Mouse (Mus musculus) heart, adult 2 months (tissue): ENCODE data around the gene Aldh16a1. TPM values are rescaled to one million over a fixed set of nuclear protein-coding genes. Genes with fewer than 3 reads are reported as not detected.

Source experiments
- DNase-seq, 2 experiments: peaks; one replicate each; pipeline ENCODE4 v3.0.0; 2021
- H3K27ac ChIP-seq: fragments of 200-600 bp; 2 replicates; pipeline ENCODE4 v1.8.1; 2022
- H3K27me3 ChIP-seq: fragments of 200-500 bp; 2 replicates; pipeline ENCODE4 v1.6.1; 2012; ENCODE audit warnings: mild to moderate bottlenecking, low read length, inconsistent platforms, mixed read lengths; ENCODE audit not compliant: control insufficient read depth, insufficient read depth
- H3K36me3 ChIP-seq: fragments of 200-500 bp; 2 replicates; pipeline ENCODE4 v1.6.1; 2012; ENCODE audit warnings: low read length, inconsistent platforms; ENCODE audit not compliant: control insufficient read depth, insufficient read depth
- H3K4me1 ChIP-seq: fragments of 200-500 bp; 2 replicates; pipeline ENCODE4 v1.6.1; 2011; ENCODE audit warnings: low read length; ENCODE audit not compliant: control insufficient read depth, insufficient read depth
- H3K4me3 ChIP-seq: fragments of 200-600 bp; 2 replicates; pipeline ENCODE4 v1.8.1; 2022
- H3K79me2 ChIP-seq: fragments of 200-500 bp; replicated peaks from 2 replicates; pipeline ENCODE4 v1.6.1; 2012; ENCODE audit warnings: mild to moderate bottlenecking, inconsistent platforms, low read length, moderate library complexity, mixed read lengths; ENCODE audit not compliant: control insufficient read depth, insufficient read depth
- H3K9ac ChIP-seq: fragments of 200-500 bp; 2 replicates; pipeline ENCODE4 v1.6.1; 2012; ENCODE audit warnings: low read depth, mild to moderate bottlenecking, control low read depth, inconsistent platforms, low read length, mixed read lengths
- CTCF ChIP-seq: fragments of 200-600 bp; IDR thresholded peaks from 2 replicates; pipeline ENCODE4 v1.8.1; 2022; ENCODE audit warnings: antibody characterized with exemption, mild to moderate bottlenecking, moderate library complexity
- EP300 ChIP-seq: fragments of 200-500 bp; IDR thresholded peaks from 2 replicates; pipeline ENCODE4 v1.6.1; 2011; ENCODE audit warnings: low read depth, low read length, control low read depth; ENCODE audit not compliant: insufficient read depth
- POLR2A ChIP-seq: fragments of 200-500 bp; IDR thresholded peaks from 2 replicates; pipeline ENCODE4 v1.6.1; 2011; ENCODE audit warnings: mild to moderate bottlenecking, low read depth, low read length, control low read depth; ENCODE audit not compliant: insufficient read depth
- WGBS: fragments of 180-500 bp; shearing (Covaris S2); methylation state at CpG from one replicate; pipeline ENCODE4 v1.1.7; 2018; 5-methylcytosine and 5-hydroxymethylcytosine counted together
- intact Hi-C: fragments of 180-260 bp; cut with DNase I; formaldehyde crosslinking; loops from one replicate; pipeline ENCODE4 v1.15.1; 2025
- polyA plus RNA-seq: library from polyadenylated mRNA; depleted of rRNA; stranded (reverse); fragments of >200 nt; gene quantifications from 2 replicates; pipeline ENCODE4 v1.2.3, GENCODE M21; 2012
- total RNA-seq, 2 experiments: library from RNA; stranded (reverse); gene quantifications; 2 replicates each; pipeline ENCODE4 v1.2.3; 2021

The Aldh16a1 gene
- total and polyA plus RNA-seq, 3 experiments = 19.7 to 25.1 (median 23.5) TPM

DNA sequence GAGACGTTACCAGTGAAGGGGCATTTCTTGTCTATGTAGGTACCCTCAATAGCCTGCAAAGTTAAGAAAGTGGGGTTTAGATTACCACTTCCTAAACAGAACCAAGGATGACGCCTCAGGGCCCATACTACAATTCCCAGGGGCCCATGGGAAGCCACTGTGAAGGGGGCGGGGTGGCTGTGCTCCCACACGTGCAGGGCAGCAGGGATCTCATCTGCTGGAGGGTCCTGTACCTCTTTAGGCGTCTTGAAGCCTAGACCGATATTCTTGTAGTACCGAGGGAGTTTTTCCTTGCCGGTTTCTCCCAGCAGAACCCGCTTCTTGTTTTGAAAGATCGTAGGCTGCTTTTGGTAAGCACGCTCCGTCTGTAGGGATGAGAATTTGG is 31.2 kb downstream of the Aldh16a1 start:
- H3K27ac ChIP-seq = peak overlapping the region; percentile 93
- H3K9ac ChIP-seq = peak overlapping the region; percentile 79
- no peaks in the 10 kb centered on the region for H3K27me3 ChIP-seq
- intact Hi-C loops = loop anchor here (5.0 kb wide), 1 partner anchor 106 kb away; the partner anchor contains the start of genes Rras and Scaf1
- TF ChIP-seq POLR2A (no peak), EP300 (no peak), CTCF (no peak)
- peaks cover 17% of the 10 kb centered on the region for H3K36me3 ChIP-seq
- 13% methylated on average over 12 of the region's 12 CpGs for WGBS
- peaks cover 13% of the 10 kb centered on the region for H3K4me1 ChIP-seq
- peak overlapping the region; percentile 94 for H3K4me3 ChIP-seq
- DNase-seq = peak in 1 of 2 experiments; percentile 34
- H3K79me2 ChIP-seq = no peaks in the 10 kb centered on the region

DNA sequence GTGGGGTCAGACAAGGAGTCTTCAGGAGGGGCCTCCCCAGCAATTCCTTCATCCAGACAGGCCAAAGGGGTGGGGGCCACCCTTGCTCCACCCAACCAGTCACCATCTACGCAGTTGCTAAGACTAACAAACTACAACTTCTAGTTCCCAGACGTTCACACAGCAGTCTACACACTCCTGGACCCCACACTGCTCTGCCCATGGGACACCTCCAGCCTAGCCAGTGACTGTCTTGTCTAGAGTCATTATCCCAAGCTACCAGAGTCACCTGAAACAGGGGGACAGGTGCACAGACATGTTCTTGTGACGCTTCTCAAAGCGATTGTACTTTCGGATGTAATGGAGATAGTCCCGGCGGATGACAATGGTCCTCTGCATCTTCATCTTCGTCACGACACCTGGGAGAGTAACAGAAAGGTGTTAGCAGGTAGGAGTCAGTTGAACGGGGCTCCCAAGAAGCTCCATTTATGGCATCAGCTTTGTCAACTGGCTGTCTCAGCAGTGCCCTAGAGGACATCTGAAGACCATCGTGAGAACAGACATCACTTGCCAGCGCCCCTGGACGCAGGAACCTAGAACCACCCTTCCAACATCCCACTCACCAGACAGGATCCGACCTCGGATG is 31.7 kb downstream of the Aldh16a1 start:
- no peak for TF ChIP-seq POLR2A
- TF ChIP-seq EP300 = no peak
- TF ChIP-seq CTCF = no peak
- Histone ChIP-seq H3K27ac (peak overlapping the region; percentile 93), H3K36me3 (peaks cover 17% of the 10 kb centered on the region), H3K9ac (peak overlapping the region; percentile 42), H3K4me3 (peak overlapping the region; percentile 94), H3K79me2 (no peaks in the 10 kb centered on the region), H3K27me3 (no peaks in the 10 kb centered on the region), H3K4me1 (peaks cover 13% of the 10 kb centered on the region)
- DNase-seq = no peak
- WGBS = 73% methylated on average over 15 of the region's 15 CpGs
- intact Hi-C loops = loop anchor here (5.0 kb wide), 1 partner anchor 105 kb away; the partner anchor contains the start of genes Rras and Scaf1

DNA sequence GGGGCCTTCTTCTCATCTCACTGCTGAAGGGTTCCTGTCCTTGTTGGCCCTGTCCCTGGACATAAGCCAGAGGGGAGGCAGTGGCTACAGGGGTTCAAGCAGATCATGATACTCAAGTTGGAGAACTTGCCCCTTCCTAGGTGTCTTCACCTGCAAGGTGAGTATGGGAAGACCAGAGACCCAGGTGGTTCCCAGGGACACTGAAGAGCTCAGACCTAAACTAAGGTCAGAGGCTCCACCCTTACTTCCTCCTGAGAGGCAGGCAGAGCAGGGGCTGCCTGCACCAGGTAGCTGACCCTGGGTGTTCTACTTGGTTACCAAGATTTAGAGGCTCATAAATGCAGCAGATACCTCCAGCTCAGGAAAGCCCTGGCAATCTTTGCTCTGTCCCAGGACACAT is 32.4 kb downstream of the Aldh16a1 start:
- H3K79me2 ChIP-seq = no peaks in the 10 kb centered on the region
- no peaks in the 10 kb centered on the region for H3K27me3 ChIP-seq
- peak overlapping the region; percentile 93 for H3K27ac ChIP-seq
- no peak for DNase-seq
- TF ChIP-seq CTCF (no peak), EP300 (no peak), POLR2A (no peak)
- intact Hi-C loops = loop anchor here (2.0 to 5.0 kb wide), 2 partner anchors 19 to 105 kb away; partner anchors contain the start of genes Fcgrt, Rras and Scaf1
- H3K4me1 ChIP-seq = peaks cover 13% of the 10 kb centered on the region
- peak overlapping the region; percentile 55 for H3K9ac ChIP-seq
- H3K4me3 ChIP-seq = peak overlapping the region; percentile 94
- H3K36me3 ChIP-seq = peaks cover 11% of the 10 kb centered on the region; the same call in 1 of the 2 replicates

DNA sequence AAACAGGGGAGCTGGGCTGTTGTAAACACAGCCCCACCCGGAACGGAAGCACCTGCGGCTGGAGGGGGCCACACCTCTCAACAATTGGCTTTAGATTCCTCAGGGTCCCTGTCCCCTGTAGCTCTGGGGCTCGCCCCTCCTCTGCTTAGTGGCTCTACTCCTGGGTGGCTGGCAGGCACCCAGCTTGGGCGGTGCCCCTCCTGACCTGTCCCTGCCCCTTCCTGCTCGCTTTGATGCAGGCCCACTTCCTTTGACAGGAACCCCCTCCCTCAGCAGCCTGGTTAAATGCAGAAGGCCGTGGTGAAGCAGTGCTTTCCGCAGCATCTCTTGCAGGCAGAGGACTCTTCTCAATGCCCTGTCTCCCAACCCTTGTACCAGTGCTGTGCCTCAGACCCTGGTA is 33.0 kb downstream of the Aldh16a1 start:
- H3K4me1 ChIP-seq = peaks cover 12% of the 10 kb centered on the region
- WGBS = 20% methylated on average over 8 of the region's 8 CpGs
- peaks cover 10% of the 10 kb centered on the region; the same call in 1 of the 2 replicates for H3K36me3 ChIP-seq
- H3K27ac ChIP-seq = peak overlapping the region; percentile 93
- intact Hi-C loops = loop anchor here (2.0 to 5.0 kb wide), 2 partner anchors 19 to 104 kb away; partner anchors contain the start of genes Fcgrt, Rras and Scaf1
- H3K9ac ChIP-seq = peak overlapping the region; percentile 55
- peak; percentile 78 to 89 for DNase-seq
- H3K27me3 ChIP-seq = no peaks in the 10 kb centered on the region
- TF ChIP-seq EP300 (peak; percentile 86; the same call in 1 of the 2 replicates), POLR2A (peak; percentile 93), CTCF (no peak)
- H3K4me3 ChIP-seq = peak overlapping the region; percentile 94
- no peaks in the 10 kb centered on the region for H3K79me2 ChIP-seq

DNA sequence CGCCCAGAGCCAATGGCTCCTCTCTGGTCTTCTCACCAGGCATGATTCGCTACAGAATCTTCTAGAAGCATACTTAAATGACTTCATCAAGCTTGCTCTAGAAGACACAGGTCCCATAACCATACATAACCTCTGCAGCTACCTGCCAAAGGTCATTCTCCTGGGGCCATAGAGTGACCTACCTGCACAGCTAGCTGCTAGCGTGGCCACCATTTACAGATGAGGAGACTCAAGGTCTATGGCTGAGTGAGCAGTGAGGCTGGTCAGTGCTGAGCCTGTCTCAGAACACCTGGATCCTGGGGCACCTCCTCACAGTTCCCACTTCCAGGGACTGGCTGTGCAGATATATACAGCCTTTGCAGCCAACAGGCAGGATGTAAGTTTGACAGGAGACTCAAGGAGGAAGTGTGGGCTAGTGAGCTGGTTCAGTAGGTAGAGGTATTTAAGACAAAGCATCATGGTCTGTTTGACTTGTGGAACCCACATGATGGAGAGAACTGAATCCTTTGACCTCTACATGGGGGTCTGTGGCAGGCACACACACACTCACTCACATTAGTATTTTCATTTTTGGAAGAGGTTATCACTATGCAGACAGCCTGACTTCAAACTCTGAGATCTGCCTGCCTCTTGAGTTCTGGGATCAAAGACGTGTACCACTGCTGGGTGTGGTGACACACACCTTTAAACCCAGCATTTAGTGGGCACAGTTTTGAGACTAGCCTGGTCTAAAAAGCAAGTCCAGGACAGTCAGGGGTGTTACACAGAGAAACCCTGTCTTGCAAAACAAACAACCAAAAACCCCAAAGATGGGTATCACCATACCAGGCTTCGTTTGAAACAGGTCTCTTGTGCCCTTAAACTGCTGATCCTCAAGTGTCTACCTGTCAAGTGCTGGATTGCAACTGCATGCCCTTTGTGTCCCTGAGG is 34.3 kb downstream of the Aldh16a1 start:
- peaks cover 12% of the 10 kb centered on the region for H3K4me1 ChIP-seq
- H3K79me2 ChIP-seq = no peaks in the 10 kb centered on the region
- peak overlapping the region; percentile 93 for H3K27ac ChIP-seq
- H3K27me3 ChIP-seq = no peaks in the 10 kb centered on the region
- WGBS = 78% methylated on average over 5 of the region's 5 CpGs
- intact Hi-C loops = loop anchor here (2.0 to 5.0 kb wide), 2 partner anchors 17 to 103 kb away; partner anchors contain the start of genes Fcgrt, Rras and Scaf1
- H3K36me3 ChIP-seq = peaks cover 10% of the 10 kb centered on the region; the same call in 1 of the 2 replicates
- H3K4me3 ChIP-seq = no peak overlapping the region
- H3K9ac ChIP-seq = no peak overlapping the region
- TF ChIP-seq EP300 (no peak), CTCF (no peak), POLR2A (no peak)
- peak in 1 of 2 experiments; percentile 14 for DNase-seq
